Mouse (Mus musculus) erythroblast, embryonic 14.5 days (primary cell): ENCODE data around the gene Serf1.

ENCODE experiments used
- GATA1 ChIP-seq: IDR thresholded peaks from 2 replicates; pipeline ENCODE4 v1.6.1; 2012; ENCODE audit warnings: low read length, inconsistent platforms, mixed read lengths
- TAL1 ChIP-seq: IDR thresholded peaks from 3 replicates; pipeline ENCODE4 v1.6.1; 2012; ENCODE audit warnings: low read length, inconsistent platforms, mixed read lengths

- no peak for TF ChIP-seq GATA1
- TF ChIP-seq TAL1, result no peak
Observed at GRCm38 (mm10) chr13:100124423-100125257, 16.8 kb downstream of the Serf1 start, which contains the start of gene Smn1.
